Mouse (Mus musculus) MEL (cell line): ENCODE measurements around the gene Atp1a1. TPM values are rescaled to one million over a fixed set of nuclear protein-coding genes. Genes with fewer than 3 reads are reported as not detected.

Source experiments
- DNase-seq: peaks from one replicate; pipeline ENCODE4 v3.0.0; 2011; ENCODE audit warnings: low read depth, low spot score
- H3K27ac ChIP-seq: 2 replicates; pipeline ENCODE4 v1.5.1; 2012; ENCODE audit warnings: low read depth, mild to moderate bottlenecking, control low read depth, low read length, moderate library complexity; ENCODE audit not compliant: control insufficient read depth
- H3K27me3 ChIP-seq, 2 experiments: fragments of 150-350 bp in 1 of 2; sonication (generic) in 1 of 2; 2 replicates each; pipeline ENCODE4 v1.6.1; 2012; ENCODE audit warnings: low read length in 2 of 2, mild to moderate bottlenecking in 2 of 2, improper control_type of control experiment in 1 of 2, moderate library complexity in 1 of 2; ENCODE audit not compliant: insufficient read depth in 2 of 2, control insufficient read depth in 1 of 2
- H3K36me3 ChIP-seq, 2 experiments: 2 replicates each; pipeline ENCODE4 v1.6.1; 2012 to 2014; ENCODE audit warnings: low read length in 2 of 2, improper control_type of control experiment in 1 of 2, inconsistent platforms in 1 of 2, mild to moderate bottlenecking in 1 of 2; ENCODE audit not compliant: insufficient read depth in 2 of 2, control insufficient read depth in 1 of 2
- H3K4me1 ChIP-seq, 2 experiments: fragments of 150-350 bp in 1 of 2; sonication (generic) in 1 of 2; 2 replicates each; pipeline ENCODE4 v1.6.1; 2012; ENCODE audit warnings: low read length in 2 of 2, improper control_type of control experiment in 1 of 2, mild to moderate bottlenecking in 1 of 2; ENCODE audit not compliant: insufficient read depth in 2 of 2, control insufficient read depth in 1 of 2
- H3K4me3 ChIP-seq, 2 experiments: fragments of 150-350 bp in 1 of 2; sonication (generic) in 1 of 2; 2 replicates each; pipeline ENCODE4 v1.5.1; 2012; ENCODE audit warnings: low read depth in 2 of 2, low read length in 2 of 2, mild to moderate bottlenecking in 2 of 2, moderate library complexity in 2 of 2, control low read depth in 1 of 2, improper control_type of control experiment in 1 of 2; ENCODE audit not compliant: control insufficient read depth in 1 of 2, insufficient read depth in 1 of 2
- H3K79me2 ChIP-seq: 2 replicates; pipeline ENCODE4 v1.6.1; 2012; ENCODE audit warnings: mild to moderate bottlenecking, low read length, moderate library complexity; ENCODE audit not compliant: control insufficient read depth, poor library complexity, insufficient read depth
- H3K9ac ChIP-seq: 2 replicates; pipeline ENCODE4 v1.6.1; 2012; ENCODE audit warnings: low read depth, mild to moderate bottlenecking, control low read depth, low read length, moderate library complexity; ENCODE audit not compliant: control insufficient read depth, poor library complexity, severe bottlenecking
- H3K9me3 ChIP-seq: fragments of 150-350 bp; sonication (generic); replicated peaks from 2 replicates; pipeline ENCODE4 v1.6.1; 2012; ENCODE audit warnings: mild to moderate bottlenecking, low read length, improper control_type of control experiment, moderate library complexity; ENCODE audit not compliant: insufficient read depth
- BHLHE40 ChIP-seq: IDR thresholded peaks from 2 replicates; pipeline ENCODE4 v1.6.1; 2012; ENCODE audit warnings: low read depth, mild to moderate bottlenecking, inconsistent platforms, low read length, improper control_type of control experiment, borderline replicate concordance
- CHD1 ChIP-seq: IDR thresholded peaks from 2 replicates; pipeline ENCODE4 v1.6.1; 2012; ENCODE audit warnings: low read depth, mild to moderate bottlenecking, inconsistent platforms, low read length, improper control_type of control experiment
- CHD2 ChIP-seq: IDR thresholded peaks from 2 replicates; pipeline ENCODE4 v1.6.1; 2011; ENCODE audit warnings: low read length, improper control_type of control experiment
- CTCF ChIP-seq, 3 experiments: IDR thresholded peaks in 2 of 3; conservative IDR thresholded peaks in 1 of 3; 2 replicates each; pipeline ENCODE4 v1.5.1; 2011 to 2012; ENCODE audit warnings: low read length in 3 of 3, low read depth in 2 of 3, mild to moderate bottlenecking in 2 of 3, improper control_type of control experiment in 1 of 3, inconsistent platforms in 1 of 3, mixed read lengths in 1 of 3, moderate library complexity in 1 of 3; ENCODE audit not compliant: control insufficient read depth in 1 of 3, insufficient read depth in 1 of 3, poor library complexity in 1 of 3, severe bottlenecking in 1 of 3
- EP300 ChIP-seq, 2 experiments: IDR thresholded peaks; 2 replicates each; pipeline ENCODE4 v1.6.1; 2011; ENCODE audit warnings: improper control_type of control experiment in 2 of 2, low read length in 2 of 2, low read depth in 1 of 2, mild to moderate bottlenecking in 1 of 2
- ETS1 ChIP-seq: IDR thresholded peaks from 2 replicates; pipeline ENCODE4 v1.6.1; 2012; ENCODE audit warnings: low read depth, mild to moderate bottlenecking, inconsistent platforms, low read length, improper control_type of control experiment, moderate library complexity
- GABPA ChIP-seq: IDR thresholded peaks from 2 replicates; pipeline ENCODE4 v1.6.1; 2012; ENCODE audit warnings: low read depth, mild to moderate bottlenecking, inconsistent platforms, low read length, improper control_type of control experiment, moderate library complexity
- GATA1 ChIP-seq: IDR thresholded peaks from 2 replicates; pipeline ENCODE4 v1.6.1; 2011; ENCODE audit warnings: low read depth, low read length, improper control_type of control experiment
- HCFC1 ChIP-seq: IDR thresholded peaks from 2 replicates; pipeline ENCODE4 v1.6.1; 2012; ENCODE audit warnings: low read depth, mild to moderate bottlenecking, inconsistent platforms, low read length, improper control_type of control experiment, moderate library complexity
- JUND ChIP-seq: IDR thresholded peaks from 2 replicates; pipeline ENCODE4 v1.6.1; 2011; ENCODE audit warnings: low read depth, mild to moderate bottlenecking, improper control_type of control experiment, low read length
- MAFK ChIP-seq: IDR thresholded peaks from 2 replicates; pipeline ENCODE4 v1.6.1; 2011; ENCODE audit warnings: low read depth, mild to moderate bottlenecking, low read length, improper control_type of control experiment, borderline replicate concordance
- MAX ChIP-seq: IDR thresholded peaks from 2 replicates; pipeline ENCODE4 v1.6.1; 2011; ENCODE audit warnings: low read length, improper control_type of control experiment
- MAZ ChIP-seq: IDR thresholded peaks from 2 replicates; pipeline ENCODE4 v1.6.1; 2012; ENCODE audit warnings: low read depth, mild to moderate bottlenecking, inconsistent platforms, low read length, improper control_type of control experiment
- MEF2A ChIP-seq: IDR thresholded peaks from 2 replicates; pipeline ENCODE4 v1.6.1; 2014; ENCODE audit warnings: low read depth, mild to moderate bottlenecking, inconsistent platforms, low read length, improper control_type of control experiment; ENCODE audit not compliant: poor library complexity, insufficient replicate concordance, severe bottlenecking; ENCODE audit errors: extremely low read depth
- MXI1 ChIP-seq: IDR thresholded peaks from 2 replicates; pipeline ENCODE4 v1.6.1; 2011; ENCODE audit warnings: mild to moderate bottlenecking, low read depth, low read length, improper control_type of control experiment
- MYC ChIP-seq: IDR thresholded peaks from 2 replicates; pipeline ENCODE4 v1.6.1; 2011; ENCODE audit warnings: low read depth, mild to moderate bottlenecking, low read length, improper control_type of control experiment, moderate library complexity
- POLR2AphosphoS5 ChIP-seq: IDR thresholded peaks from 2 replicates; pipeline ENCODE4 v1.6.1; 2012; ENCODE audit warnings: low read depth, borderline replicate concordance, mild to moderate bottlenecking, inconsistent platforms, low read length, moderate library complexity, mixed read lengths
- RCOR1 ChIP-seq: IDR thresholded peaks from 2 replicates; pipeline ENCODE4 v1.6.1; 2012; ENCODE audit warnings: low read depth, mild to moderate bottlenecking, inconsistent platforms, low read length, improper control_type of control experiment
- SIN3A ChIP-seq: IDR thresholded peaks from 2 replicates; pipeline ENCODE4 v1.6.1; 2012; ENCODE audit warnings: low read length, improper control_type of control experiment, inconsistent platforms
- SMC3 ChIP-seq: IDR thresholded peaks from 2 replicates; pipeline ENCODE4 v1.6.1; 2011; ENCODE audit warnings: low read depth, low read length, improper control_type of control experiment
- TAL1 ChIP-seq: IDR thresholded peaks from 2 replicates; pipeline ENCODE4 v1.6.1; 2012; ENCODE audit warnings: mild to moderate bottlenecking, inconsistent platforms, low read length, moderate library complexity, mixed read lengths
- TCF12 ChIP-seq: IDR thresholded peaks from 2 replicates; pipeline ENCODE4 v1.6.1; 2014; ENCODE audit warnings: low read depth, mild to moderate bottlenecking, inconsistent platforms, low read length, improper control_type of control experiment, moderate library complexity
- UBTF ChIP-seq: IDR thresholded peaks from 2 replicates; pipeline ENCODE4 v1.6.1; 2012; ENCODE audit warnings: low read depth, mild to moderate bottlenecking, inconsistent platforms, low read length, improper control_type of control experiment, moderate library complexity, borderline replicate concordance; ENCODE audit not compliant: insufficient read depth
- polyA plus RNA-seq, 2 experiments: library from polyadenylated mRNA; stranded (reverse) in 1 of 2; unstranded in 1 of 2; fragments of >175 nt in 1 of 2; fragments of >200 nt in 1 of 2; gene quantifications; 2 replicates each; pipeline versions ENCODE4 v1.2.1 to v1.2.4; 2012; ENCODE audit warnings: low replicate concordance in 2 of 2, low read depth in 1 of 2; ENCODE audit not compliant: insufficient read length in 2 of 2, insufficient read depth in 1 of 2, missing spikeins in 1 of 2
- total RNA-seq: library from RNA; depleted of rRNA; stranded (reverse); fragments of 300-350 nt; gene quantifications from 2 replicates; pipeline ENCODE4 v1.2.3, GENCODE M21; 2012

Atp1a1 gene
- total and polyA plus RNA-seq, 3 experiments, result 136 to 174 TPM; not detected in 1

DNA sequence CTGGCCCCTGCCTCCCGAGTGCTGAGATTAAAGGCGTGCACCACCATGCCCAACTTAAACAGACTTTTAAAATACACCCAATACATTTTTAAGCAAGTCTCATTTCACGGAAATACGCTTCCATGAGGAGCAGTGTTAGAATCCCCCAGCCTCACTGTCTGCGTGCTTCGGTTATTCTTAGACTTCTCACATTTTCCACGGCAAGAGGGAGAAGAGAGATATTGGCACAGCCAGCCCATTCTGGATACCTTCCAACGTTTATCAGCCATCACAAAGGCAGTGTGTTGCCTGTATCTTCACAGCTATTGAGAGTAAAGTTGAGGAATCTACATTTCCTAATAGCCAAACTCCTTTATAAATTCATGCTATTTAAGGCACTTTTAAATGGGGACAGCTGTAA is 7.8 kb downstream of the Atp1a1 start:
- Histone ChIP-seq H3K27me3 (no peaks in the 10 kb centered on the region), H3K9ac (no peak overlapping the region), H3K4me3 (no peak overlapping the region), H3K27ac (no peak overlapping the region), H3K79me2 (peaks cover 14% of the 10 kb centered on the region), H3K9me3 (no peaks in the 10 kb centered on the region), H3K4me1 (peaks cover 14 to 32% of the 10 kb centered on the region in 2 experiments), H3K36me3 (peaks cover 6 to 34% of the 10 kb centered on the region in 2 experiments)
- TF ChIP-seq GABPA (no peak), SIN3A (peak; percentile 42), TAL1 (peak; percentile 50), HCFC1 (no peak), ETS1 (peak; percentile 65; the same call in 1 of the 2 replicates), SMC3 (no peak), TCF12 (peak; percentile 69), CHD1 (no peak; the same call in 1 of the 2 replicates), POLR2AphosphoS5 (no peak), BHLHE40 (no peak; the same call in 1 of the 2 replicates), GATA1 (peak; percentile 79), CHD2 (no peak), MAX (no peak; the same call in 1 of the 2 replicates), MXI1 (no peak), UBTF (no peak), RCOR1 (peak; percentile 60), CTCF (IDR thresholded peaks at IDR 0.05 in 2 of 3, conservative IDR thresholded peaks at IDR 0.05 in 1 of 3; ENCODE audit: control insufficient read depth in 1 of 3, insufficient read depth in 1 of 3, low read depth in 2 of 3, low read length in 3 of 3, poor library complexity in 1 of 3, severe bottlenecking in 1 of 3) (no peak), MAZ (no peak), EP300 (IDR thresholded peaks at IDR 0.05; ENCODE audit: low read depth in 1 of 2, low read length in 2 of 2) (peak; percentile 68 to 77), JUND (no peak)
- DNase-seq, result peak; percentile 85

DNA sequence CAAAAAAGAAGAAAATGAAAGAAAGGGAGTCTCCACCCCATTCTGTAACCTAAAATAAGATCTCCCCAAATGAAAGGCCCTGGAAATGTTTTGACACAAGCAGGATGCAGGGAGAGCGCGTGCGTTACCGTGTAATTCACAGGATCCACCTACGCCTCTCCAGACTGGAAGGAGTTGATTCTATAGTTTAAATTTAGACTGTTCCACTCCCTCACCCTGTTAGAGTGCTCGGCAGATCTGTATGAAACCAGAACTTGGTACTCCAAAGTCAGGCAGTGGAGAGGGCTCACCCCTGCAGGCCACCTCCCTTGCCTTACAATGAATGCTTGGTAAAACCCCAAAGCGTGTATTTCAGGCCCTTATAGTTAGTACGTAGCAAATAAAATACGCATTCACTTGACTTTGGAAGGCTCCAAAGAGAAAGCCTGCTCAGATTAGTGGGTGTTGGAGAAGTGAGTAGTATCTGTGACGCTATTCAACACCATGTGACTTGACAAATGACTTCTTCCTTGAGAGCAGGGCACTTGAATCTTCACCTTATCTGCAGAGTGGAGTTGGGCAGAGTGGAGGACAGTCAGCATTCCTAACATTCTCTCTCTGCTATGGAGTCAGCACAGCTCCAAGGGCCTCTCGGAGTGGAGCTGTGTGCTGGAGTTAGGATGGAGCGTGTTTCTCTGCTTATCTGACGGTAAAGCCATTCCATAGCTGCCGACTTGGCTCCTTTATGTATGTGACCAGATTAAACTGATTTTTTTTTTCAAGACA is 8.4 kb downstream of the Atp1a1 start:
- H3K79me2 ChIP-seq, result peaks cover 12% of the 10 kb centered on the region
- H3K27me3 ChIP-seq, result no peaks in the 10 kb centered on the region
- no peak overlapping the region for H3K9ac ChIP-seq
- H3K4me1 ChIP-seq, result peaks cover 14 to 32% of the 10 kb centered on the region in 2 experiments
- H3K27ac ChIP-seq, result no peak overlapping the region
- TF ChIP-seq UBTF (no peak), TAL1 (no peak), HCFC1 (no peak), MYC (no peak), MAZ (no peak), MXI1 (no peak), CTCF (IDR thresholded peaks at IDR 0.05 in 2 of 3, conservative IDR thresholded peaks at IDR 0.05 in 1 of 3; ENCODE audit: control insufficient read depth in 1 of 3, insufficient read depth in 1 of 3, low read depth in 2 of 3, low read length in 3 of 3, poor library complexity in 1 of 3, severe bottlenecking in 1 of 3) (no peak), MAFK (no peak), MEF2A (no peak)
- DNase-seq, result no peak
- peaks cover 7 to 31% of the 10 kb centered on the region in 2 experiments for H3K36me3 ChIP-seq
- H3K4me3 ChIP-seq, result no peak overlapping the region
- H3K9me3 ChIP-seq, result no peaks in the 10 kb centered on the region
